Comparison of ENCODE assay signal across 10 mouse cellular contexts in genomic region chr16:33698277-33698790, GRCm38 (mm10). TPM values are rescaled to one million over a fixed set of nuclear protein-coding genes. Genes with fewer than 3 reads are reported as not detected.
DNase-seq lines count a peak whose midpoint lies in the region; ATAC-seq and TF ChIP-seq lines count a peak whose summit lies in the region.
"Had no signal": no experiment of that assay in that cellular context is flagged by ENCODE, and none has a peak within 500 bp of the region (broad histone marks: within the 10 kb centered on the region; RNA-seq: fewer than 3 reads in every experiment).

No protein-coding gene starts in this region.

- H3K27me3 ChIP-seq in heart, embryonic 12.5 days (replicated peaks) = no peaks in the 10 kb centered on the region
- no peaks in the 10 kb centered on the region for H3K27me3 ChIP-seq in intestine, embryonic 14.5 days (replicated peaks; ENCODE audit: control insufficient read depth, insufficient read depth, low read length)
- H3K27me3 ChIP-seq in stomach, postnatal 0 days (ENCODE audit: control insufficient read depth, insufficient read depth, low read length) = no peaks in the 10 kb centered on the region

- H3K9ac ChIP-seq in heart, embryonic 12.5 days = no peak overlapping the region
- H3K9ac ChIP-seq in intestine, embryonic 14.5 days (ENCODE audit: low read length) = peak overlapping the region; percentile 3; the same call in 1 of the 2 replicates
- H3K9ac ChIP-seq in stomach, postnatal 0 days (ENCODE audit: low read length) = 0 out of 2 replicates have a peak overlapping the region, but pooled peaks have one; percentile 8

- TF ChIP-seq EP300 in stomach, postnatal 0 days (optimal IDR thresholded peaks at IDR 0.05) = no peak

- ATAC-seq in heart, embryonic 12.5 days (ENCODE audit: insufficient number of reproducible peaks, low FRiP score) = no peak
- 0 out of 2 replicates have a peak, but pooled peaks have one; percentile 19 for ATAC-seq in intestine, embryonic 14.5 days (replicated peaks; ENCODE audit: low FRiP score, low TSS enrichment, low read depth)
- peak; percentile 34; the same call in 1 of the 2 replicates for ATAC-seq in stomach, postnatal 0 days (ENCODE audit: low FRiP score, low TSS enrichment)

- H3K27ac ChIP-seq in heart, embryonic 12.5 days (ENCODE audit: poor library complexity, severe bottlenecking) = 0 out of 2 replicates have a peak overlapping the region, but pooled peaks have one; percentile 1
- H3K27ac ChIP-seq in intestine, embryonic 14.5 days (ENCODE audit: low read depth) = peak overlapping the region; percentile 60
- H3K27ac ChIP-seq in stomach, postnatal 0 days (replicated peaks) = peak overlapping the region; percentile 37

- DNase-seq in heart, postnatal 25 days (ENCODE audit: low spot score) = no peak
- peak; percentile 33 for DNase-seq in thymus, postnatal 0 days (ENCODE audit: low spot score)
- DNase-seq in thymus, postnatal 4 days = no peak
- no peak for DNase-seq in intestine, embryonic 14.5 days (ENCODE audit: low spot score)
- no peak for DNase-seq in stomach, postnatal 0 days (ENCODE audit: low spot score)
- no peak for DNase-seq in urinary bladder, adult 18-20 months (ENCODE audit: low spot score in 2 of 2)
- DNase-seq in cerebellum, adult 18-20 months = no peak
- DNase-seq: kidney, adult 9 months; liver had no signal

- H3K4me1 ChIP-seq in heart, embryonic 12.5 days (replicated peaks) = peaks cover 48% of the 10 kb centered on the region
- peaks cover 28% of the 10 kb centered on the region for H3K4me1 ChIP-seq in intestine, embryonic 14.5 days (replicated peaks; ENCODE audit: control insufficient read depth, insufficient read depth, low read length)
- H3K4me1 ChIP-seq in stomach, postnatal 0 days (replicated peaks; ENCODE audit: control insufficient read depth, insufficient read depth) = 0 out of 2 replicates have a peak, but pooled peaks cover 6% of the 10 kb centered on the region

- no peaks in the 10 kb centered on the region for H3K9me3 ChIP-seq in heart, embryonic 12.5 days (replicated peaks)
- no peaks in the 10 kb centered on the region for H3K9me3 ChIP-seq in intestine, embryonic 14.5 days (ENCODE audit: control insufficient read depth, low read length)
- no peaks in the 10 kb centered on the region for H3K9me3 ChIP-seq in stomach, postnatal 0 days (ENCODE audit: control insufficient read depth, low read length)

- no peak for TF ChIP-seq CTCF in stomach, postnatal 0 days (IDR thresholded peaks at IDR 0.05; ENCODE audit: low read depth)

- peaks cover 15% of the 10 kb centered on the region for H3K36me3 ChIP-seq in heart, embryonic 12.5 days
- no peaks in the 10 kb centered on the region for H3K36me3 ChIP-seq in intestine, embryonic 14.5 days (ENCODE audit: control insufficient read depth, insufficient read depth, low read length)
- H3K36me3 ChIP-seq in stomach, postnatal 0 days (ENCODE audit: control insufficient read depth, insufficient read depth, low read length) = no peaks in the 10 kb centered on the region

- H3K4me3 ChIP-seq in heart, embryonic 12.5 days = no peak overlapping the region
- no peak overlapping the region for H3K4me3 ChIP-seq in intestine, embryonic 14.5 days (ENCODE audit: low read depth, low read length)
- H3K4me3 ChIP-seq in stomach, postnatal 0 days (ENCODE audit: low read depth, low read length) = no peak overlapping the region

- intact Hi-C loops in heart, postnatal 25 days (cut with DNase I) = loop anchor here (5.0 kb wide), 1 partner anchor 34 kb away; no protein-coding TSS in a partner anchor

- no peak overlapping the region for H3K4me2 ChIP-seq in heart, embryonic 12.5 days
- H3K4me2 ChIP-seq in intestine, embryonic 14.5 days (ENCODE audit: low read length) = 0 out of 2 replicates have a peak overlapping the region, but pooled peaks have one; percentile 20
- 0 out of 2 replicates have a peak overlapping the region, but pooled peaks have one; percentile 14 for H3K4me2 ChIP-seq in stomach, postnatal 0 days (replicated peaks; ENCODE audit: low read depth)

- 61% methylated on average over 12 of the region's 12 CpGs for WGBS in heart, embryonic 12.5 days
- 39% methylated on average over 12 of the region's 12 CpGs for WGBS in intestine, embryonic 14.5 days
- 36% methylated on average over 12 of the region's 12 CpGs for WGBS in stomach, postnatal 0 days

RNA-seq across cellular contexts. Expression of gene Heg1, which starts 14.2 kb away (rescaled TPM):
- polyA plus RNA-seq in heart, embryonic 12.5 days (2016; fragmentation: Nextera tagmentation; extraction: Ambion mirVana) = 48.3 and 54.0 TPM in 2 replicates
- 100 to 1,000 TPM; 155 to 170 TPM for total RNA-seq in heart, postnatal 25 days (2021)
- 15.3 and 17.1 TPM in 2 replicates for polyA plus RNA-seq in thymus, postnatal 0 days (2015; fragmentation: Nextera tagmentation; extraction: Ambion mirVana)
- 26.5 and 28.4 TPM in 2 replicates for polyA plus RNA-seq in intestine, embryonic 14.5 days (2014; fragmentation: Nextera tagmentation; extraction: Ambion mirVana)
- 8.5 and 9.1 TPM in 2 replicates for polyA plus RNA-seq in stomach, postnatal 0 days (2015; fragmentation: Nextera tagmentation; extraction: Ambion mirVana)

Comparison
In these comparisons a context has a peak if more than half of its experiments do, and no peak if none do; other contexts are left out.
1. H3K27ac ChIP-seq: peak in every context shown above with its lines; median percentile 60 in intestine, embryonic 14.5 days; 37 in stomach, postnatal 0 days; 1 in heart, embryonic 12.5 days.